Comparison of ENCODE assay signal across 9 mouse cellular contexts in genomic region chr6:22026358-22026673, GRCm38 (mm10). TPM values are rescaled to one million over a fixed set of nuclear protein-coding genes. Genes with fewer than 3 reads are reported as not detected.
DNase-seq lines count a peak whose midpoint lies in the region; ATAC-seq and TF ChIP-seq lines count a peak whose summit lies in the region.
"Had no signal": no experiment of that assay in that cellular context is flagged by ENCODE, and none has a peak within 500 bp of the region (broad histone marks: within the 10 kb centered on the region; RNA-seq: fewer than 3 reads in every experiment).

No protein-coding gene starts in this region.

- peak overlapping the region; percentile 44 for H3K4me2 ChIP-seq in lung, embryonic 14.5 days
- H3K4me2 ChIP-seq in forebrain, embryonic 13.5 days: peak overlapping the region; percentile 54
- H3K4me2 ChIP-seq in limb, embryonic 12.5 days: peak overlapping the region; percentile 53
- peak overlapping the region; percentile 53 for H3K4me2 ChIP-seq in neural tube, embryonic 15.5 days

- H3K36me3 ChIP-seq in lung, embryonic 14.5 days (ENCODE audit: insufficient read depth): no peaks in the 10 kb centered on the region
- no peaks in the 10 kb centered on the region for H3K36me3 ChIP-seq in forebrain, embryonic 13.5 days (ENCODE audit: poor library complexity, severe bottlenecking)
- no peaks in the 10 kb centered on the region for H3K36me3 ChIP-seq in limb, embryonic 12.5 days
- H3K36me3 ChIP-seq in neural tube, embryonic 15.5 days: no peaks in the 10 kb centered on the region

- no peaks in the 10 kb centered on the region for H3K27me3 ChIP-seq in lung, embryonic 14.5 days (ENCODE audit: insufficient read depth, low read length)
- H3K27me3 ChIP-seq in forebrain, embryonic 13.5 days: no peaks in the 10 kb centered on the region
- no peaks in the 10 kb centered on the region for H3K27me3 ChIP-seq in limb, embryonic 12.5 days
- no peaks in the 10 kb centered on the region for H3K27me3 ChIP-seq in neural tube, embryonic 15.5 days (replicated peaks)

- WGBS in lung, embryonic 14.5 days: 28% methylated on average over 4 of the region's 4 CpGs
- WGBS in lung, adult 2 months: 24% methylated on average over 4 of the region's 4 CpGs
- 8% methylated on average over 4 of the region's 4 CpGs for WGBS in forebrain, embryonic 13.5 days
- 3% methylated on average over 4 of the region's 4 CpGs for WGBS in limb, embryonic 12.5 days
- 13% methylated on average over 4 of the region's 4 CpGs for WGBS in neural tube, embryonic 15.5 days

- DNase-seq in lung, embryonic 14.5 days: peak; percentile 37
- no peak for DNase-seq in lung, adult 2 months
- no peak for DNase-seq in adrenal gland, adult 2 months
- DNase-seq in gastrocnemius, adult 18-20 months (ENCODE audit: low spot score): no peak
- DNase-seq in right cerebral cortex, adult 18-20 months: no peak
- DNase-seq: cerebellum, postnatal 14 days had no signal

- no peak for ATAC-seq in lung, embryonic 14.5 days (ENCODE audit: insufficient read depth)
- ATAC-seq in forebrain, embryonic 13.5 days: peak; percentile 57; the same call in 1 of the 2 replicates
- ATAC-seq in limb, embryonic 12.5 days (ENCODE audit: insufficient number of reproducible peaks, insufficient read depth, low FRiP score, low TSS enrichment, low read depth): peak; percentile 44
- ATAC-seq in neural tube, embryonic 15.5 days (ENCODE audit: low FRiP score): no peak

- peak overlapping the region; percentile 71; the same call in 1 of the 2 replicates for H3K27ac ChIP-seq in lung, embryonic 14.5 days (ENCODE audit: low read depth)
- H3K27ac ChIP-seq in forebrain, embryonic 13.5 days: no peak overlapping the region
- H3K27ac ChIP-seq in limb, embryonic 12.5 days: peak overlapping the region; percentile 92
- H3K27ac ChIP-seq in neural tube, embryonic 15.5 days (replicated peaks): no peak overlapping the region

- no peaks in the 10 kb centered on the region for H3K9me3 ChIP-seq in lung, embryonic 14.5 days (ENCODE audit: low read depth, low read length)
- no peaks in the 10 kb centered on the region for H3K9me3 ChIP-seq in forebrain, embryonic 13.5 days (replicated peaks)
- no peaks in the 10 kb centered on the region for H3K9me3 ChIP-seq in limb, embryonic 12.5 days
- H3K9me3 ChIP-seq in neural tube, embryonic 15.5 days (replicated peaks): no peaks in the 10 kb centered on the region

- no peak for TF ChIP-seq POLR2A in lung, adult 2 months (IDR thresholded peaks at IDR 0.05; ENCODE audit: borderline replicate concordance, extremely low read depth, low read depth, low read length)

- H3K9ac ChIP-seq in lung, embryonic 14.5 days: no peak overlapping the region
- peak overlapping the region; percentile 30; the same call in 1 of the 2 replicates for H3K9ac ChIP-seq in forebrain, embryonic 13.5 days
- peak overlapping the region; percentile 40; the same call in 1 of the 2 replicates for H3K9ac ChIP-seq in limb, embryonic 12.5 days (replicated peaks)
- no peak overlapping the region; the same call in 1 of the 2 replicates for H3K9ac ChIP-seq in neural tube, embryonic 15.5 days (replicated peaks)

- H3K4me1 ChIP-seq in lung, embryonic 14.5 days (ENCODE audit: insufficient read depth): no peaks in the 10 kb centered on the region
- peaks cover 2% of the 10 kb centered on the region; the same call in 1 of the 2 replicates for H3K4me1 ChIP-seq in lung, adult 2 months (ENCODE audit: control insufficient read depth, insufficient read depth, low read length)
- peaks cover 9% of the 10 kb centered on the region for H3K4me1 ChIP-seq in forebrain, embryonic 13.5 days
- peaks cover 36% of the 10 kb centered on the region for H3K4me1 ChIP-seq in limb, embryonic 12.5 days (replicated peaks)
- peaks cover 11% of the 10 kb centered on the region for H3K4me1 ChIP-seq in neural tube, embryonic 15.5 days

- H3K4me3 ChIP-seq in lung, embryonic 14.5 days (ENCODE audit: low read depth, low read length): 0 out of 2 replicates have a peak overlapping the region, but pooled peaks have one; percentile 2
- no peak overlapping the region for H3K4me3 ChIP-seq in lung, adult 2 months (replicated peaks; ENCODE audit: extremely low read depth, low read depth, low read length)
- peak overlapping the region; percentile 28 for H3K4me3 ChIP-seq in forebrain, embryonic 13.5 days
- peak overlapping the region; percentile 21 for H3K4me3 ChIP-seq in limb, embryonic 12.5 days (replicated peaks)
- peak overlapping the region; percentile 21 for H3K4me3 ChIP-seq in neural tube, embryonic 15.5 days (replicated peaks)

- no peak for TF ChIP-seq CTCF in lung, embryonic 14.5 days (IDR thresholded peaks at IDR 0.05; ENCODE audit: low read depth)
- no peak for TF ChIP-seq CTCF in lung, adult 2 months (IDR thresholded peaks at IDR 0.05; ENCODE audit: insufficient read depth, low read length)

RNA-seq across cellular contexts. Expression of gene Cped1, which starts 40.6 kb away (rescaled TPM):
- polyA plus RNA-seq in lung, embryonic 14.5 days (2014; fragmentation: Nextera tagmentation; extraction: Ambion mirVana): 36.9 and 42.0 TPM in 2 replicates
- polyA plus RNA-seq in lung, adult 2 months (2012; rRNA removed): 23.2 and 29.4 TPM in 2 replicates
- 2.7 and 3.0 TPM in 2 replicates for polyA plus RNA-seq in forebrain, embryonic 13.5 days (2015; fragmentation: Nextera tagmentation; extraction: Ambion mirVana)
- 62.3 and 67.7 TPM in 2 replicates for polyA plus RNA-seq in limb, embryonic 12.5 days (2016; fragmentation: Nextera tagmentation; extraction: Ambion mirVana)
- polyA plus RNA-seq in neural tube, embryonic 15.5 days (2015; fragmentation: Nextera tagmentation; extraction: Ambion mirVana): 2.7 and 3.6 TPM in 2 replicates
- total RNA-seq in adrenal gland, adult 2 months (2021): 10 to 100 TPM; 38.2 to 51.7 TPM
- 5.6 and 7.1 TPM in 2 replicates for polyA plus RNA-seq in adrenal gland, adult 2 months (2012; rRNA removed)
- 10 to 100 TPM; 20.8 to 26.4 TPM for total RNA-seq in gastrocnemius, adult 18-20 months (2021)

Comparison
In these comparisons a context has a peak if more than half of its experiments do, and no peak if none do; other contexts are left out.
1. ATAC-seq: peak in forebrain, embryonic 13.5 days (single experiment) and limb, embryonic 12.5 days (single experiment); none in lung, embryonic 14.5 days (single experiment) and neural tube, embryonic 15.5 days (single experiment).
2. H3K27ac ChIP-seq: peak in lung, embryonic 14.5 days (single experiment) and limb, embryonic 12.5 days (single experiment); none in forebrain, embryonic 13.5 days (single experiment) and neural tube, embryonic 15.5 days (single experiment).
3. H3K9ac ChIP-seq: peak in forebrain, embryonic 13.5 days (single experiment) and limb, embryonic 12.5 days (single experiment); none in lung, embryonic 14.5 days (single experiment) and neural tube, embryonic 15.5 days (single experiment).
4. Peak in every context shown above with its lines, with median percentiles within 50 percentile points of each other: H3K4me2 ChIP-seq.